Comparison of ENCODE assay signal across 14 mouse cellular contexts in the genomic region with DNA sequence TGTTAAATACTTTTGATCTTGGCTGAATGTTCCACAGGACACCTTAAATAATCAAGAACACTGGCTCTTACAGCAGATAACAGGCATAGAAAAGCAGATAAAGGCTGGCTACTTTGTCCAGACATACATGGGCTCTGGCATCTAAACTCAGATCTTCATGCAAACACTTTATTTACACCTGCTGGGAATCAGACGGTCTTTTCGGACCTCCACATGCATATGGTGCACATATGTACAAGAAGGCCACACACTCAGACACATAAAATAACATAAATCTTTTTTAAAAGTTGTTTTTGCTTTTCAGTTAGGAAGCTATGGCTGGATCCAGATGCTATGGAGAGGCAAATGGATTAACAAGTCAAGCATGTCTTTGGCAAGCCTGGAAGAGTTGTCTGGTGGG.
"Had no signal": no experiment of that assay in that cellular context is flagged by ENCODE, and none has a peak within 500 bp of the region (broad histone marks: within the 10 kb centered on the region; RNA-seq: fewer than 3 reads in every experiment).

No protein-coding gene starts in this region.

- DNase-seq: gastrocnemius, postnatal 14 days; gastrocnemius, postnatal 36 days; heart, adult 18-20 months; heart, postnatal 14 days; heart, postnatal 36 days; kidney, adult 11 months; kidney, adult 2 months; kidney, adult 9 months; kidney, postnatal 14 days; kidney, postnatal 36 days; layer of hippocampus, adult 9-11 months; layer of hippocampus, postnatal 36 days; liver; liver, embryonic 13.5 days had no signal
